Mouse (Mus musculus): ENCODE measurements around the gene Cdyl.

DNA sequence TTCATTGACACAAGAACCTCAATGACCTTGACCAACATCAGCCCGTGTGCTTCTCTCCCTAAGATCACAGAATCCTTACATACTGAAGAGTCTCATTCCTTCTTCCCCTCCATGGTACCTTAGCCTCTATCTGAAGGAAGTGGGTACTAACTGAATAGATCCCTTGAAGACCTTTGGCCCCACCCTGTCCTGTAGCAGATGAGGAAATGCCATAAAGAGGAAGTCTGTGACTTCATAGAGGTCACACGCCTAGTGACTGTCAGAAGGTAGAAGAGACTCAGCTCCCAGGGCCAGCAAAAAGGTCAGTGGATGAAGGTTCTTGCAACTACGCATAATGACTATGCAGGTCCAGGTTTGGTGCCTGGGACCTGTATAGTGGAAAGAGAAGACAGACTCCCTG is 5.8 kb downstream of the Cdyl start:
- TF ChIP-seq CTCF (IDR thresholded peaks at IDR 0.05; ENCODE audit: low read depth, low read length) (no peak), POLR2A (IDR thresholded peaks at IDR 0.05; ENCODE audit: extremely low read depth, insufficient read depth, low read length) (no peak)
